Mouse (Mus musculus) hindbrain, embryonic 12.5 days (tissue): ENCODE measurements at regions not wholly inside any gene's neighbourhood (a gene's known extent, or its start where the extent isn't known, plus 50 kb on each side); places are given as distances from the start of the nearest gene placed in this dataset.

Experiments used
- ATAC-seq: fragments of 200-750 bp; cut with Nextera tagmentation; 2 replicates; pipeline ENCODE4 v1.8.0; 2017; ENCODE audit warnings: moderate TSS enrichment; ENCODE audit not compliant: low FRiP score
- H3K27ac ChIP-seq: fragments of 300-500 bp; sonication (generic); 2 replicates; pipeline ENCODE4 v1.5.1; 2016; ENCODE audit warnings: mild to moderate bottlenecking
- H3K27me3 ChIP-seq: fragments of 300-500 bp; sonication (generic); 2 replicates; pipeline ENCODE4 v1.6.1; 2016; ENCODE audit warnings: mild to moderate bottlenecking
- H3K36me3 ChIP-seq: fragments of 300-500 bp; sonication (generic); 2 replicates; pipeline ENCODE4 v1.6.1; 2016; ENCODE audit warnings: mild to moderate bottlenecking
- H3K4me1 ChIP-seq: fragments of 300-500 bp; sonication (generic); 2 replicates; pipeline ENCODE4 v1.6.1; 2016
- H3K4me2 ChIP-seq: fragments of 300-500 bp; sonication (generic); replicated peaks from 2 replicates; pipeline ENCODE4 v1.6.1; 2016; ENCODE audit warnings: mild to moderate bottlenecking
- H3K4me3 ChIP-seq: fragments of 300-500 bp; sonication (generic); 2 replicates; pipeline ENCODE4 v1.5.1; 2016; ENCODE audit warnings: mild to moderate bottlenecking
- H3K9ac ChIP-seq: fragments of 300-500 bp; sonication (generic); 2 replicates; pipeline ENCODE4 v1.6.1; 2016; ENCODE audit warnings: mild to moderate bottlenecking, moderate library complexity
- H3K9me3 ChIP-seq: fragments of 300-500 bp; sonication (generic); replicated peaks from 2 replicates; pipeline ENCODE4 v1.6.1; 2016; ENCODE audit warnings: mild to moderate bottlenecking
- WGBS: fragments of 180-500 bp; shearing (Covaris S2); methylation state at CpG from one replicate; pipeline ENCODE4 v1.1.7; 2016; 5-methylcytosine and 5-hydroxymethylcytosine counted together

DNA sequence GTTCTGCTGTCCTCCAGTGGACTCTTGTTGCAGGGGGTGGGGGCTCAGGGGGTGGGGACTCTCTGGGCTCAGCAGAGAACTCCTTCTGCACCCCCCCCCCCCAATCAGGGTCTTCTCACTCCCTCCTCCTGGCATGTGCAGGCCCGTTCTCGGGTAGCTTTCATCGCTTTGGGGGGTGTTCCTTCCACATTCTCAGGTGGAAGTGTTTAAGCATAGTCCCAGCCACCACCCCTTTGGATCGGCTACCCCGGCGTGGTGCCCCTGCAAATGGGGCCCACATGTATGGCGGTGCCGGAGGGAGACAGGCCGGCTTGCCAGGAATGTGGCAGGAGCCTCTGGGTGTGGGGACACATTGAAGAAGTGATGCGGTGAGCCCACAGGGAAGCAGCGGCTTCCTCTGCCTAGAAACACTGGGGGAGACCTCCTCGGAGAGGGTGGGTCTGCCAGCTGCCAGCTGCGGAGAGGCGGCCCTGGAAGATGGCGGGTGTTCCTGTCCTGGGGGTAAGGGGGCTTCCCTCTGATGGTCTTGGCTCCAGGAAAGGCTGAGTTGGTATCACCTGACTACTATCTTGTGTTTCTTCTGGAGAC is 92.7 kb downstream of the Asb1 start:
- Histone ChIP-seq H3K4me2 (no peak overlapping the region), H3K27me3 (no peaks in the 10 kb centered on the region), H3K9me3 (no peaks in the 10 kb centered on the region), H3K27ac (no peak overlapping the region), H3K9ac (no peak overlapping the region), H3K4me1 (no peaks in the 10 kb centered on the region), H3K36me3 (no peaks in the 10 kb centered on the region), H3K4me3 (no peak overlapping the region)
- WGBS = 72% methylated on average over 15 of the region's 15 CpGs
- no peak for ATAC-seq

GRCm38 (mm10) chr1:91636571-91636970 is 96.2 kb downstream of the Asb1 start:
- no peaks in the 10 kb centered on the region for H3K27me3 ChIP-seq
- H3K4me1 ChIP-seq = no peaks in the 10 kb centered on the region
- no peaks in the 10 kb centered on the region for H3K9me3 ChIP-seq
- H3K4me2 ChIP-seq = no peak overlapping the region
- H3K27ac ChIP-seq = no peak overlapping the region
- no peak overlapping the region for H3K9ac ChIP-seq
- H3K4me3 ChIP-seq = no peak overlapping the region
- WGBS = 85% methylated on average over 2 of the region's 2 CpGs
- no peak for ATAC-seq
- no peaks in the 10 kb centered on the region for H3K36me3 ChIP-seq

GRCm38 (mm10) chr1:91640551-91640950 is 100.2 kb downstream of the Asb1 start:
- 67% methylated on average over 5 of the region's 5 CpGs for WGBS
- Histone ChIP-seq H3K4me1 (no peaks in the 10 kb centered on the region), H3K9ac (no peak overlapping the region), H3K36me3 (no peaks in the 10 kb centered on the region), H3K4me3 (no peak overlapping the region), H3K4me2 (no peak overlapping the region), H3K27ac (no peak overlapping the region), H3K9me3 (no peaks in the 10 kb centered on the region), H3K27me3 (no peaks in the 10 kb centered on the region)
- no peak for ATAC-seq

DNA sequence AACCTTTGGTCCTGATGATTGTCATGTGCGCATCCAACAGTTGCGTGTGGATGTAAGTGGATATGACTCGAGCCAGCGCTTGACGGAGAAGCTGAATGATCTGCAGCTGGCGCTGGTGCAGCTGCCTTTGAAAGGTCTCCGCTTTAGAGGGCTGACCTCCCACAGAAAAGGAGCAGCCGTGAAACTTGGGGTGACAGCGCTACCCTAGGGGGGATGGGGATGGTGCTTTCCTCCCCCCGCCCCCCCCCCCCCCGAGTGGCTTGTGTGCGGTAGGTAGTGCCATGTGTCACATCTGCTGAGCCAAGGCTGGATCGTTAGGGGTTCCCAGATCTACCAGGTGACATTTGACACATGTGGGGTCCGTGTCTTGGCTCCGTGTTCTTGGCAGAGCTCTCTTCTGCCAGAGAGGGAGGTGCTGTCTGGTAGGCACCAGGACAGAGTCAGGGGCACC is 118.7 kb downstream of the Asb1 start:
- H3K9ac ChIP-seq = no peak overlapping the region
- H3K27me3 ChIP-seq = no peaks in the 10 kb centered on the region
- ATAC-seq = no peak
- 82% methylated on average over 13 of the region's 15 CpGs for WGBS
- no peak overlapping the region for H3K27ac ChIP-seq
- no peaks in the 10 kb centered on the region for H3K4me1 ChIP-seq
- H3K4me3 ChIP-seq = no peak overlapping the region
- H3K4me2 ChIP-seq = no peak overlapping the region
- no peaks in the 10 kb centered on the region for H3K9me3 ChIP-seq
- no peaks in the 10 kb centered on the region for H3K36me3 ChIP-seq

DNA sequence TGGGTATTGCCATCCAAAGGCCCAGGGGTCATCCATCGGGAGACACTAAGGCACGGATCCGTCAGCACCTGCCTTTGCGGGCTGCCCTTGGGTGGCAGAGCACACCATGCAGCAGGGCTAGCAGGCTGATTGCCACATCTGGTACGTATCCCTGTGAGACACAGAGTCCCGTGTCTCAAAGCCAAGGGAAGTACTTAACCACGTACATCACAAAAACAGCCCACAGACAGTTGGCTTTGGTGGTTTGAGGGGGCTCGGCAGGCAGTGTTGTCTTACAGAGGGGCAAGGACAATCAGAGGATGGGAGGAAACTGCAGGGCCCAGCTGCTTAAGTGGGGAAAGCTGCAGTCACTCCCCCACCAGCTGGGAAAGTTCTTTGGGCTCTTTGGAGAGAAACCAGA is 119.1 kb downstream of the Asb1 start:
- Histone ChIP-seq H3K9ac (no peak overlapping the region), H3K4me2 (no peak overlapping the region), H3K27ac (no peak overlapping the region), H3K36me3 (no peaks in the 10 kb centered on the region), H3K4me3 (no peak overlapping the region), H3K9me3 (no peaks in the 10 kb centered on the region), H3K27me3 (no peaks in the 10 kb centered on the region), H3K4me1 (no peaks in the 10 kb centered on the region)
- no peak for ATAC-seq
- 84% methylated on average over 8 of the region's 8 CpGs for WGBS

DNA sequence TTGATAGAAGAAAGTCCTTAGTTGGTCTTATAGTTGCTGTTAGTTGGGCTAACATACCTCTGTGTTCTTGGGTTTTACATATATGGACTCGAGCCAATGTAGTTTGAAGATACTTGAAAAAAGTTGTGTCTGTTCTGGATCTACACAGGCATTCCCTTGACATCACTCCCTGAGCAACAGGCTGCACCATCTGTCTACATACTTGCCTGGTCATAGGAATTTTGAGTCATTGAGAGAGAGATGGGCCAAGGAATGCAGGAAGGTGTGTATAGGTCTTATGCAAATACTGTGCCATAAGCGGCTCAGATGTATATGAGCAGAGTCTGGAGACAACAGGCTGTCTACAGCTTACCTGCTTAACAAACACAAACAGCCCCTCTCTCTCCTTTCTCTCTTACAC is 122.9 kb downstream of the Asb1 start:
- no peak overlapping the region for H3K4me3 ChIP-seq
- no peak overlapping the region for H3K4me2 ChIP-seq
- no peaks in the 10 kb centered on the region for H3K4me1 ChIP-seq
- no peak overlapping the region for H3K9ac ChIP-seq
- H3K9me3 ChIP-seq = no peaks in the 10 kb centered on the region
- no peak overlapping the region for H3K27ac ChIP-seq
- no peak for ATAC-seq
- 90% methylated on average over 2 of the region's 2 CpGs for WGBS
- H3K27me3 ChIP-seq = no peaks in the 10 kb centered on the region
- no peaks in the 10 kb centered on the region for H3K36me3 ChIP-seq

DNA sequence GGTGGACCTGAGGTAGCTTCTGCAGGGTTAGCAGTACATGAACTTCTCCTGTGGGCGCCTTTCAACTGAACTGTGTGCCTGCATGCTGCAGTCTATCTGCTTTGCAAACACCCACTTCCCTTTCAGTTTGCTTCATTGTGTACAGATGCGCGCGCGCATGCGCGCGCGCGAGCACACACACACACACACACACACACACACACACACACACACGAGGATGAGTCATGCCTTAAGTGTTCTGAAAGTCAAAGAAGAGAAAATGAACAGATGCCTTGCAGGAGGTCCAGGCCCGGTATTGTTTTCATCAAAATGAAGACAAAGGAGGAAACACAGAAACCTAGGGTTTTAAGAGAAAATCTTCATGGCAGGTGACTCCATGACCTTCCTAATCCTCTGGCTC is 124.3 kb downstream of the Asb1 start:
- H3K4me3 ChIP-seq = no peak overlapping the region
- H3K27ac ChIP-seq = no peak overlapping the region
- H3K9ac ChIP-seq = no peak overlapping the region
- no peaks in the 10 kb centered on the region for H3K4me1 ChIP-seq
- no peaks in the 10 kb centered on the region for H3K36me3 ChIP-seq
- H3K4me2 ChIP-seq = no peak overlapping the region
- ATAC-seq = no peak
- no peaks in the 10 kb centered on the region for H3K9me3 ChIP-seq
- 86% methylated on average over 10 of the region's 12 CpGs for WGBS
- H3K27me3 ChIP-seq = no peaks in the 10 kb centered on the region

DNA sequence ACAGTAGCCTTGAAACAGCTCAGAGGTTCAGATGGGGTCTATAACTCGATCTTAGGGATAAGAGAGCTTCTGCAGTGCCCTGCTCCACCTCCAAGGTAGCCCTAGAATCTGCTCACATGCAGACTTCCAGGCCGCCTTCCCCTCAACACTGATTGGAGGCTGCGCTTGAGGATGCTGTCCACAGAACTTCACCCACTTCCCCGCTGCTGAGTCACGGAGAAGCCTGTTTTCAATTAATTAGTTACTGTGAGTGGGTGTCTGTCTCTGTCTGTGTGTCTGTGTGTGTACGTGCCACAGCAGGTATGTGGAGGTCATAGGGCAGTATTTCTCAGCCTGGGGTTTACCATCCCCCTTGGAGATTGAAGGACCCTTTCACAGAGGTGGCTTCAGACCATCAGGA is 128.2 kb downstream of the Asb1 start:
- no peak overlapping the region for H3K9ac ChIP-seq
- 75% methylated on average over 6 of the region's 6 CpGs for WGBS
- H3K4me2 ChIP-seq = no peak overlapping the region
- H3K4me3 ChIP-seq = no peak overlapping the region
- H3K27me3 ChIP-seq = no peaks in the 10 kb centered on the region
- no peaks in the 10 kb centered on the region for H3K9me3 ChIP-seq
- no peak overlapping the region for H3K27ac ChIP-seq
- 0 out of 2 replicates have a peak, but pooled peaks cover 3% of the 10 kb centered on the region for H3K4me1 ChIP-seq
- no peak for ATAC-seq
- H3K36me3 ChIP-seq = no peaks in the 10 kb centered on the region

- Histone ChIP-seq H3K9me3 (no peaks in the 10 kb centered on the region), H3K9ac (no peak overlapping the region), H3K27me3 (no peaks in the 10 kb centered on the region), H3K4me2 (no peak overlapping the region), H3K27ac (no peak overlapping the region), H3K4me1 (0 out of 2 replicates have a peak, but pooled peaks cover 3% of the 10 kb centered on the region), H3K36me3 (no peaks in the 10 kb centered on the region), H3K4me3 (no peak overlapping the region)
- no peak for ATAC-seq
- WGBS = 74% methylated on average over 13 of the region's 13 CpGs
Measured at GRCm38 (mm10) chr1:91670980-91671379, 130.3 kb upstream of the Twist2 start.

DNA sequence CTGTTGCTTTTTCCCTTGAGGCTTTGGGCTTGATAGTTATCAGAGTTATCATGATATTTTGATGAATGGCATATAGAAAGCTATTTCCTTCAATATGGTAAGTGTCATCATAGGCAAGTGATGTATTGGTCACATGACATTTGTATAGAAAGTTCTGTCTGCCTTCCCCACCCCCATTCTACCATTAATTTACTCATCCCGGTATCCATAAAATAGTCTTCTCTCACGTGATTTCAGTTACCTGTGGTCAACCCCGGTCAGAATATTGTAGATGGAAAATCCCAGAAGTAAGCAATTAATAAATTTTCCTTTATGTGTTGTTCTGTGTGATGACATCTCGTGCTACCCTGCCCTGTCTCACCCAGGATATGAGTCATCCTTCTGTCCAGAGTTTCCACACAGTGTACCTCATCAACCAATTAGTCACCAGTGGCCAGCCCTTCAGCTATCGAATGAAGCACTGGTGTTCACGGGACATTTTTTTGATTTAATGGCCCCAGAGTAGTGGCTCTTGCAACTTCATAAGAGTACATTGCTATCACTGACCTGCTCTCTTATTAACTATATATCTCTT is 127.1 kb upstream of the Twist2 start:
- H3K27ac ChIP-seq = no peak overlapping the region

GRCm38 (mm10) chr1:91677062-91677461 is 124.2 kb upstream of the Twist2 start:
- Histone ChIP-seq H3K36me3 (no peaks in the 10 kb centered on the region), H3K4me1 (no peaks in the 10 kb centered on the region), H3K4me2 (no peak overlapping the region), H3K27ac (no peak overlapping the region), H3K4me3 (no peak overlapping the region), H3K9me3 (no peaks in the 10 kb centered on the region), H3K9ac (no peak overlapping the region), H3K27me3 (no peaks in the 10 kb centered on the region)
- 79% methylated on average over 3 of the region's 3 CpGs for WGBS
- no peak for ATAC-seq

More for the DNA sequence above, 127.1 kb upstream of the Twist2 start:
- no peak overlapping the region for H3K4me2 ChIP-seq
- no peaks in the 10 kb centered on the region for H3K27me3 ChIP-seq
- WGBS = 89% methylated on average over 6 of the region's 6 CpGs
- H3K9ac ChIP-seq = no peak overlapping the region
- H3K36me3 ChIP-seq = no peaks in the 10 kb centered on the region
- no peaks in the 10 kb centered on the region for H3K9me3 ChIP-seq
- no peak overlapping the region for H3K4me3 ChIP-seq
- ATAC-seq = no peak
- 0 out of 2 replicates have a peak, but pooled peaks cover 3% of the 10 kb centered on the region for H3K4me1 ChIP-seq

DNA sequence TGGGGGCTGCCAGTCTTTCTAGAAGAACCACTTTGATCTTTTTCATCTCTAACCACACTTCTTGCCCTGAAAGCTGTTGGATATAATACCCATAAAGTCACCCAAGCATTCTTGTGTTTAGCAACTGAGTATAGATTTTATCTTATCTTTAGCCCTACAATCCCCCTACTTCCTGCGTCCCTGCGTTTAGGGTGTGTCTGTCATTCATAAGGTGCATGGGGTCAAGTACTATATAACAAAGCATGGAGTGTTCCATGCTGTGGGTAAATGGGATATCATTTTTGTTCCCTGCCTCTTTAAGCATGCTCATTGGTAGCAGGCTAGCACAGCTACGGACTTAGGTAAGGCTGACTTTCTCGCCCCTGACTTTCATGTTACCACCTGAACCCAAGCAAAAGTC is 122.5 kb upstream of the Twist2 start:
- no peaks in the 10 kb centered on the region for H3K9me3 ChIP-seq
- H3K36me3 ChIP-seq = no peaks in the 10 kb centered on the region
- H3K4me3 ChIP-seq = no peak overlapping the region
- H3K4me2 ChIP-seq = no peak overlapping the region
- no peaks in the 10 kb centered on the region for H3K4me1 ChIP-seq
- H3K27me3 ChIP-seq = no peaks in the 10 kb centered on the region
- H3K27ac ChIP-seq = no peak overlapping the region
- WGBS = 62% methylated on average over 4 of the region's 4 CpGs
- no peak overlapping the region for H3K9ac ChIP-seq
- no peak for ATAC-seq

DNA sequence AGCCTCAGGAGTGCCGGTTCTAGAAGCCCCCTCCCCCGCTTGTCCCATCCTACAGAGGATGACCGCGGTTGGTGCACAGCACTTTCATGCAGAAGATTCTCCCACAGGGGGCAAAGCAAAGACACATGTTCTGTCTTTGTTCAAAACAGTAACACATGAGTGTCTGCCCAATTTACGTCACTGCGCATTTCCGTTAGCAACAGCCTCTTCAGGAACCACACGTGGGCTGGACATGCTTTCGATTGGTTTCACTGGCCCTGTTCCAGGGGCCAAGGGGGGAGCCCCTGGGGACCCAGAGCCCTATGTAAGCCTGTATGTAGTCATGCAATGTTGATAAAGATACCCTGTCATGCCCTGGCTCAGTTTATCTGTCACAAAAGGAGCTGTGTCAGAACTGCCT is 116.2 kb upstream of the Twist2 start:
- 63% methylated on average over 9 of the region's 9 CpGs for WGBS
- Histone ChIP-seq H3K4me3 (no peak overlapping the region), H3K27me3 (no peaks in the 10 kb centered on the region), H3K9ac (no peak overlapping the region), H3K4me1 (0 out of 2 replicates have a peak, but pooled peaks cover 2% of the 10 kb centered on the region), H3K27ac (no peak overlapping the region), H3K36me3 (no peaks in the 10 kb centered on the region), H3K9me3 (no peaks in the 10 kb centered on the region; the same call in 1 of the 2 replicates), H3K4me2 (no peak overlapping the region)
- ATAC-seq = no peak
